Mouse (Mus musculus): Measurements from ENCODE around the gene Olfr1040.

GRCm38 (mm10) chr2:86146632-86147031 is at the start of gene Olfr1040:
- TF ChIP-seq MAX (IDR thresholded peaks at IDR 0.05; ENCODE audit: low read depth) (no peak), POLR2A (IDR thresholded peaks at IDR 0.05; ENCODE audit: insufficient read length, low read depth) (no peak), TCF3 (IDR thresholded peaks at IDR 0.05; ENCODE audit: insufficient read length, low read depth) (no peak), MYOD1 (IDR thresholded peaks at IDR 0.05; ENCODE audit: control insufficient read depth in 1 of 3, insufficient read length in 2 of 3, low read depth in 2 of 3) (no peak), TCF12 (IDR thresholded peaks at IDR 0.05; ENCODE audit: insufficient read depth, poor library complexity, severe bottlenecking) (no peak)

All from myocyte (in vitro differentiated cells).